Mouse (Mus musculus) thymus, postnatal 0 days (tissue): ENCODE data around the gene Ces1c. TPM values are rescaled to one million over a fixed set of nuclear protein-coding genes. Genes with fewer than 3 reads are reported as not detected.

Source experiments
- polyA plus RNA-seq: library from polyadenylated mRNA; unstranded; fragments of >200 nt; fragmentation: Nextera tagmentation; extraction: Ambion mirVana; gene quantifications from 2 replicates; pipeline ENCODE4 v1.2.1, GENCODE M21; 2015

The Ces1c gene
- polyA plus RNA-seq, 1 experiment from 2014 or later, result 0.18 TPM

Other genes starting within 250 kb of the Ces1c start
- 0.13 and 0.27 TPM in 2 replicates for gene Capns2, start 229.9 kb downstream of the Ces1c start, polyA plus RNA-seq
- gene Slc6a2, start 171.2 kb downstream of the Ces1c start, polyA plus RNA-seq, result 0.06 and 0.27 TPM in 2 replicates
- 0.25 and 0.26 TPM in 2 replicates for gene Ces1a, start 83.1 kb downstream of the Ces1c start, polyA plus RNA-seq
- gene Ces1b, start 51.3 kb downstream of the Ces1c start, polyA plus RNA-seq, result 0.35 and 0.48 TPM in 2 replicates
- 3.3 and 3.8 TPM in 2 replicates for gene Ces1d, start 66.6 kb upstream of the Ces1c start, polyA plus RNA-seq
- gene Ces1e, start 98.3 kb upstream of the Ces1c start, polyA plus RNA-seq, result 0.12 and 0.27 TPM in 2 replicates
- 0.69 and 0.77 TPM in 2 replicates for gene Ces1f, start 148.5 kb upstream of the Ces1c start, polyA plus RNA-seq
- 0.17 TPM in 1 of 2 replicates, not detected in the other for gene Ces1g, start 206.0 kb upstream of the Ces1c start, polyA plus RNA-seq
- 0.27 and 0.36 TPM in 2 replicates for gene Ces1h, start 248.4 kb upstream of the Ces1c start, polyA plus RNA-seq